Mouse (Mus musculus) midbrain, postnatal 0 days (tissue): Measurements from ENCODE around the gene F2rl1. TPM values are rescaled to one million over a fixed set of nuclear protein-coding genes. Genes with fewer than 3 reads are reported as not detected.

Source experiments
- ATAC-seq: fragments of 200-750 bp; cut with Nextera tagmentation; 2 replicates; pipeline ENCODE4 v1.8.0; 2017; ENCODE audit warnings: moderate number of reproducible peaks, mild to moderate bottlenecking, moderate TSS enrichment, moderate library complexity; ENCODE audit not compliant: low FRiP score
- DNase-seq: peaks from one replicate; pipeline ENCODE4 v3.0.0-alpha.2; 2015; ENCODE audit warnings: low spot score
- H3K27ac ChIP-seq: fragments of 300-500 bp; sonication (generic); 2 replicates; pipeline ENCODE4 v1.5.1; 2014; ENCODE audit warnings: low read depth, mild to moderate bottlenecking, low read length, mixed read lengths
- H3K27me3 ChIP-seq: fragments of 300-500 bp; sonication (generic); 2 replicates; pipeline ENCODE4 v1.6.1; 2014; ENCODE audit warnings: low read length, control low read depth, mixed read lengths; ENCODE audit not compliant: insufficient read depth
- H3K36me3 ChIP-seq: fragments of 300-500 bp; sonication (generic); 2 replicates; pipeline ENCODE4 v1.6.1; 2014; ENCODE audit warnings: low read length, control low read depth, mixed read lengths; ENCODE audit not compliant: insufficient read depth
- H3K4me1 ChIP-seq: fragments of 300-500 bp; sonication (generic); 2 replicates; pipeline ENCODE4 v1.6.1; 2014; ENCODE audit warnings: mild to moderate bottlenecking, control low read depth, antibody characterized with exemption, low read length, mixed read lengths; ENCODE audit not compliant: insufficient read depth
- H3K4me2 ChIP-seq: fragments of 300-500 bp; sonication (generic); 2 replicates; pipeline ENCODE4 v1.6.1; 2014; ENCODE audit warnings: low read depth, mild to moderate bottlenecking, low read length, mixed read lengths; ENCODE audit not compliant: poor library complexity, severe bottlenecking
- H3K4me3 ChIP-seq: fragments of 300-500 bp; sonication (generic); 2 replicates; pipeline ENCODE4 v1.5.1; 2014; ENCODE audit warnings: low read depth, mild to moderate bottlenecking, low read length, moderate library complexity
- H3K9ac ChIP-seq: fragments of 300-500 bp; sonication (generic); replicated peaks from 2 replicates; pipeline ENCODE4 v1.6.1; 2014; ENCODE audit warnings: mild to moderate bottlenecking, low read length, moderate library complexity, mixed read lengths; ENCODE audit not compliant: poor library complexity, severe bottlenecking
- H3K9me3 ChIP-seq: fragments of 300-500 bp; sonication (generic); 2 replicates; pipeline ENCODE4 v1.6.1; 2016; ENCODE audit warnings: low read length, control low read depth
- CTCF ChIP-seq: IDR thresholded peaks from 2 replicates; pipeline ENCODE4 v1.5.1; 2016; ENCODE audit warnings: antibody characterized with exemption, mild to moderate bottlenecking
- WGBS: fragments of 180-500 bp; shearing (Covaris S2); extraction: QIAGEN DNeasy Blood & Tissue Kit; methylation state at CpG from one replicate; pipeline ENCODE4 v1.1.7; 2014; 5-methylcytosine and 5-hydroxymethylcytosine counted together
- polyA plus RNA-seq: library from polyadenylated mRNA; unstranded; fragments of >200 nt; fragmentation: Nextera tagmentation; extraction: Ambion mirVana; gene quantifications from 2 replicates; pipeline ENCODE4 v1.2.1, GENCODE M21; 2015
- total RNA-seq: library from RNA; depleted of rRNA; stranded (reverse); fragments of >200 nt; gene quantifications from 2 replicates; pipeline ENCODE4 v1.2.3, GENCODE M21; 2014; rRNA removed

Gene F2rl1
- total RNA-seq (0.16 and 0.19 TPM in 2 replicates), polyA plus RNA-seq (0.21 TPM in 1 of 2 replicates, not detected in the other)

GRCm38 (mm10) chr13:95524674-95525491 is at the start of gene F2rl1:
F2rl1 (minus strand) TSS chr13:95525227.
- DNase-seq, result no peak
- H3K27ac ChIP-seq, result no peak within 1 kb of the TSS
- H3K4me2 ChIP-seq, result peak within 1 kb of the TSS; percentile 56
- peak within 1 kb of the TSS; percentile 34 for H3K4me3 ChIP-seq
- H3K36me3 ChIP-seq, result no peaks in the 10 kb centered on the region
- H3K9ac ChIP-seq, result 0 out of 2 replicates have a peak within 1 kb of the TSS, but pooled peaks have one; percentile 33
- H3K4me1 ChIP-seq, result peaks cover 7% of the 10 kb centered on the region
- WGBS, result 1% methylated on average over 54 of the region's 54 CpGs
- no peaks in the 10 kb centered on the region for H3K9me3 ChIP-seq
- H3K27me3 ChIP-seq, result peaks cover 13% of the 10 kb centered on the region
- ATAC-seq, result peak; percentile 63; the same call in 1 of the 2 replicates
- TF ChIP-seq CTCF, result no peak

GRCm38 (mm10) chr13:95570877-95571276 is 45.9 kb upstream of the F2rl1 start:
- no peak for ATAC-seq
- 99% methylated on average over 4 of the region's 4 CpGs for WGBS
- no peaks in the 10 kb centered on the region for H3K27me3 ChIP-seq

DNA sequence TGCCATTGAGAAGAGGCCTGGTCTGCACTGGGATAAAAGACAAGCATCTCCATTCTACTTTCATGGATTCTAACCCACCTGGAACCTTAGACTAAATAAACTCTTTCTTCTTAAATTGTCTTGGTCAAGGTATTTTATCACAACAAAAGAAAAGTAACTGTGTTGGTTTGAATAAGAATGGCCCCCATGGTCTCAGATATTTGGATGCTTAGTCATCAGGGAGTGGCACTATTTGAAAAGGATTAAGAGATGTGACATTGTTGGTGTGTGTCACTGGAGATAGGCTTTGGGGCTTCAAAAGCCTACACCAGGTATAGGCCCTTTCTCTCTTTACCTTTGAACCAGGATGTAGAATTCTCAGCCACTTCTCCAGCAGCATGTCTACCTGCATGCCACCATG is 44.3 kb upstream of the F2rl1 start:
- ATAC-seq, result no peak
- H3K4me1 ChIP-seq, result no peaks in the 10 kb centered on the region
- no peaks in the 10 kb centered on the region for H3K27me3 ChIP-seq
- no peak overlapping the region for H3K4me2 ChIP-seq
- H3K36me3 ChIP-seq, result no peaks in the 10 kb centered on the region
- no peaks in the 10 kb centered on the region for H3K9me3 ChIP-seq
- no peak overlapping the region for H3K9ac ChIP-seq
- H3K4me3 ChIP-seq, result no peak overlapping the region
- no peak for TF ChIP-seq CTCF
- H3K27ac ChIP-seq, result no peak overlapping the region
- DNase-seq, result no peak

More at GRCm38 (mm10) chr13:95570877-95571276, 45.9 kb upstream of the F2rl1 start:
- H3K4me3 ChIP-seq, result no peak overlapping the region
- H3K27ac ChIP-seq, result no peak overlapping the region
- no peak overlapping the region for H3K9ac ChIP-seq
- no peaks in the 10 kb centered on the region for H3K36me3 ChIP-seq
- H3K4me1 ChIP-seq, result no peaks in the 10 kb centered on the region
- H3K4me2 ChIP-seq, result no peak overlapping the region
- TF ChIP-seq CTCF, result no peak
- DNase-seq, result no peak
- no peaks in the 10 kb centered on the region for H3K9me3 ChIP-seq

DNA sequence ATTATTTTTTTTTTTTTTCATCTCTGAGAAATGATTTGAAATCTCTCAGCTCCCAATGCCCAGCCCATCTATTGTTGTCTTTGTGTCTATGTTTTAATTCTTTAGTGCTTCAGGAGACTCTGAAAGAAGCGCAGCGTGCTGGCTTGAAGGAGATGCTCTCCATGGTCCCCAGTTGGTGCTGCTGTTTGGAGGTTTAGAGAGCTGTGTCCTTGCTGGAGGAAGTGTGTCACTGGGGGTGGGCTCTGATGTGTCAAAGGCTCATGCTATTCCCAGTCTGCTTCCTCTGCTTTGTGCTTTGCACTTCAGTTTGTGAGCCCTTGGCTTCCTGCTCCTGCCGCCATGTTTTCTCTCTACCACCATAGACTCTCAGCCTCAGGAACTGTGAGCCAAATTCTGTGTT is 43.3 kb upstream of the F2rl1 start:
- DNase-seq (no peak), ATAC-seq (no peak)
- Histone ChIP-seq H3K4me2 (no peak overlapping the region), H3K9ac (no peak overlapping the region), H3K27ac (no peak overlapping the region), H3K27me3 (no peaks in the 10 kb centered on the region), H3K9me3 (no peaks in the 10 kb centered on the region), H3K36me3 (no peaks in the 10 kb centered on the region), H3K4me1 (no peaks in the 10 kb centered on the region), H3K4me3 (no peak overlapping the region)
- no peak for TF ChIP-seq CTCF
- 94% methylated on average over 3 of the region's 3 CpGs for WGBS

GRCm38 (mm10) chr13:95566841-95567551 is 42.0 kb upstream of the F2rl1 start:
- WGBS, result 93% methylated on average over 15 of the region's 15 CpGs
- no peak overlapping the region for H3K4me2 ChIP-seq

GRCm38 (mm10) chr13:95563693-95564092 is 38.7 kb upstream of the F2rl1 start:
- Histone ChIP-seq H3K9ac (no peak overlapping the region), H3K4me1 (no peaks in the 10 kb centered on the region), H3K27me3 (no peaks in the 10 kb centered on the region), H3K36me3 (no peaks in the 10 kb centered on the region), H3K4me2 (no peak overlapping the region), H3K27ac (no peak overlapping the region), H3K4me3 (no peak overlapping the region), H3K9me3 (no peaks in the 10 kb centered on the region)
- peak; percentile 97 for TF ChIP-seq CTCF
- DNase-seq, result peak; percentile 82
- 1% methylated on average over 3 of the region's 3 CpGs for WGBS
- peak; percentile 82 for ATAC-seq

More at GRCm38 (mm10) chr13:95566841-95567551, 42.0 kb upstream of the F2rl1 start:
- H3K36me3 ChIP-seq, result no peaks in the 10 kb centered on the region
- no peaks in the 10 kb centered on the region for H3K27me3 ChIP-seq
- no peak overlapping the region for H3K9ac ChIP-seq
- H3K9me3 ChIP-seq, result no peaks in the 10 kb centered on the region
- no peak overlapping the region for H3K27ac ChIP-seq
- H3K4me3 ChIP-seq, result no peak overlapping the region
- no peak for TF ChIP-seq CTCF
- ATAC-seq (no peak), DNase-seq (no peak)
- H3K4me1 ChIP-seq, result no peaks in the 10 kb centered on the region
